Mouse (Mus musculus): Measurements from ENCODE around the gene Xkr7.

The Xkr7 gene

GRCm38 (mm10) chr2:153033545-153034230 is 2.0 kb downstream of the Xkr7 start:
- no peak for DNase-seq

- no peak for DNase-seq
Measured at GRCm38 (mm10) chr2:153036690-153037089, 5.0 kb downstream of the Xkr7 start.

- no peak for DNase-seq
Measured at GRCm38 (mm10) chr2:153043886-153044285, 12.2 kb downstream of the Xkr7 start.

GRCm38 (mm10) chr2:153045884-153046299 is 14.2 kb downstream of the Xkr7 start:
- DNase-seq, result no peak

- peak; percentile 62 to 65 for DNase-seq
Measured at GRCm38 (mm10) chr2:153047828-153048465, 16.3 kb downstream of the Xkr7 start.

GRCm38 (mm10) chr2:153049288-153049996 is 17.8 kb downstream of the Xkr7 start:
- DNase-seq, result no peak

GRCm38 (mm10) chr2:153049997-153050358 is 18.3 kb downstream of the Xkr7 start:
- no peak for DNase-seq

- DNase-seq, result no peak
Measured at GRCm38 (mm10) chr2:153051095-153051494, 19.4 kb downstream of the Xkr7 start.

- no peak for DNase-seq
Measured at GRCm38 (mm10) chr2:153051537-153051936, 19.9 kb downstream of the Xkr7 start.

- peak; percentile 24 to 31 for DNase-seq
Measured at GRCm38 (mm10) chr2:153052700-153053351, 21.2 kb downstream of the Xkr7 start.

- DNase-seq, result no peak
Measured at GRCm38 (mm10) chr2:153053896-153054295, 22.2 kb downstream of the Xkr7 start.

- peak in 1 of 2 experiments; percentile 25 for DNase-seq
Measured at GRCm38 (mm10) chr2:153055270-153055920, 23.7 kb downstream of the Xkr7 start.

GRCm38 (mm10) chr2:153058365-153058764 is 26.7 kb downstream of the Xkr7 start:
- DNase-seq, result no peak

- no peak for DNase-seq
Measured at GRCm38 (mm10) chr2:153060216-153060615, 28.6 kb downstream of the Xkr7 start.

GRCm38 (mm10) chr2:153063394-153063793 is 31.7 kb downstream of the Xkr7 start:
- no peak for DNase-seq

- DNase-seq, result no peak
Measured at GRCm38 (mm10) chr2:153064190-153064970, 32.7 kb downstream of the Xkr7 start.

- no peak for DNase-seq
Measured at GRCm38 (mm10) chr2:153065747-153066508, 34.3 kb downstream of the Xkr7 start, which contains the start of gene Ccm2l. Ccm2l (plus strand) TSS chr2:153065955.

- no peak for DNase-seq
Measured at GRCm38 (mm10) chr2:153066991-153067390, 35.3 kb downstream of the Xkr7 start.

GRCm38 (mm10) chr2:153070762-153071490 is 39.3 kb downstream of the Xkr7 start:
- peak; percentile 69 to 71 for DNase-seq

GRCm38 (mm10) chr2:153071491-153072184 is 40.0 kb downstream of the Xkr7 start:
- no peak for DNase-seq

Data from B cell, adult 2 months (primary cell).